Mouse (Mus musculus) midbrain, postnatal 0 days (tissue): ENCODE measurements around the gene Nfia. TPM values are rescaled to one million over a fixed set of nuclear protein-coding genes. Genes with fewer than 3 reads are reported as not detected.
A peak's percentile ranks its signal among the peaks of the same experiment; 100 is the strongest.

Experiments used
- ATAC-seq: fragments of 200-750 bp; cut with Nextera tagmentation; 2 replicates; pipeline ENCODE4 v1.8.0; 2017; ENCODE audit warnings: moderate number of reproducible peaks, mild to moderate bottlenecking, moderate TSS enrichment, moderate library complexity; ENCODE audit not compliant: low FRiP score
- DNase-seq: peaks from one replicate; pipeline ENCODE4 v3.0.0-alpha.2; 2015; ENCODE audit warnings: low spot score
- H3K27ac ChIP-seq: fragments of 300-500 bp; sonication (generic); 2 replicates; pipeline ENCODE4 v1.5.1; 2014; ENCODE audit warnings: low read depth, mild to moderate bottlenecking, low read length, mixed read lengths
- H3K27me3 ChIP-seq: fragments of 300-500 bp; sonication (generic); 2 replicates; pipeline ENCODE4 v1.6.1; 2014; ENCODE audit warnings: low read length, control low read depth, mixed read lengths; ENCODE audit not compliant: insufficient read depth
- H3K36me3 ChIP-seq: fragments of 300-500 bp; sonication (generic); 2 replicates; pipeline ENCODE4 v1.6.1; 2014; ENCODE audit warnings: low read length, control low read depth, mixed read lengths; ENCODE audit not compliant: insufficient read depth
- H3K4me1 ChIP-seq: fragments of 300-500 bp; sonication (generic); 2 replicates; pipeline ENCODE4 v1.6.1; 2014; ENCODE audit warnings: mild to moderate bottlenecking, control low read depth, antibody characterized with exemption, low read length, mixed read lengths; ENCODE audit not compliant: insufficient read depth
- H3K4me2 ChIP-seq: fragments of 300-500 bp; sonication (generic); 2 replicates; pipeline ENCODE4 v1.6.1; 2014; ENCODE audit warnings: low read depth, mild to moderate bottlenecking, low read length, mixed read lengths; ENCODE audit not compliant: poor library complexity, severe bottlenecking
- H3K4me3 ChIP-seq: fragments of 300-500 bp; sonication (generic); 2 replicates; pipeline ENCODE4 v1.5.1; 2014; ENCODE audit warnings: low read depth, mild to moderate bottlenecking, low read length, moderate library complexity
- H3K9ac ChIP-seq: fragments of 300-500 bp; sonication (generic); replicated peaks from 2 replicates; pipeline ENCODE4 v1.6.1; 2014; ENCODE audit warnings: mild to moderate bottlenecking, low read length, moderate library complexity, mixed read lengths; ENCODE audit not compliant: poor library complexity, severe bottlenecking
- H3K9me3 ChIP-seq: fragments of 300-500 bp; sonication (generic); 2 replicates; pipeline ENCODE4 v1.6.1; 2016; ENCODE audit warnings: low read length, control low read depth
- CTCF ChIP-seq: IDR thresholded peaks from 2 replicates; pipeline ENCODE4 v1.5.1; 2016; ENCODE audit warnings: antibody characterized with exemption, mild to moderate bottlenecking
- WGBS: fragments of 180-500 bp; shearing (Covaris S2); extraction: QIAGEN DNeasy Blood & Tissue Kit; methylation state at CpG from one replicate; pipeline ENCODE4 v1.1.7; 2014; 5-methylcytosine and 5-hydroxymethylcytosine counted together
- polyA plus RNA-seq: library from polyadenylated mRNA; unstranded; fragments of >200 nt; fragmentation: Nextera tagmentation; extraction: Ambion mirVana; gene quantifications from 2 replicates; pipeline ENCODE4 v1.2.1, GENCODE M21; 2015
- total RNA-seq: library from RNA; depleted of rRNA; stranded (reverse); fragments of >200 nt; gene quantifications from 2 replicates; pipeline ENCODE4 v1.2.3, GENCODE M21; 2014

Nfia gene
- total and polyA plus RNA-seq, 2 experiments from 2014 or later = 35.7 to 51.7 TPM

DNA sequence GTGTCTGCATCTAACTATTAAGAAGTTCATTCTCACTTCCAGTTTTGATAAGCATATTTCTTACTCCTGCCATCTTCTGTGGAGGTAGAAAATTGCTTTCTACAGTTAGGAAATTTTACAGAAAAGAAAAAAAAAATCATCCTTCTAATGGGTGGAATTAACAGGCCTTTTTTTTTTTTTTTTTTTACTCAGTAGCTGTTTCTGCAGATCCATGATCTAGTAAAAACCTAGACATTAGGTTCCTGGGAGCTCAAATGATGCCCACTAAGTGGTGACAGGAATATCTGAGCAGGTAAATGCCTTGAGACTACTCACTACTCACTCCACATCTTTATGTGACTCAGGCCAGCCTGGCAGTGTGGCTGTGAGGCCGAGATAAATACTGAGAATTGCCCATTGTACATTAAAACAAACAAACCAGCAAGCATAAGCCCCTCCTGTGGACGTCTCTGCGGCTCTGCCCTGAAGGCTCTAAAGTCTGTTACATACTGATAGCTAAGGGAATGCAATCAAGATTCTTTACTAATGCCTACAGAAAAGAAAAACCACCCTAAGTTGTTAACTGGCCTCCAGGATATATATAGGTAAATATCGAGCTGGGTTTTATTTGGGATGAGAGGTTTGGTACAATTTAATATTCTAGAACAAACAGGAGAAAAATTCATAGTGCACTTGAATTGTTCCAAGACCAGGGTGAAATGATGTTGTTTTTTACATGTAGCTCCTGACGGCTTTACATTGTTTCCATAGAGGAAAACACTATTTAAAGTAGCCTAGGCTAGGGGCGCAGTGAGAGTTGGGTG lies 57.7 kb downstream of the Nfia start:
- H3K36me3 ChIP-seq = no peaks in the 10 kb centered on the region
- H3K4me1 ChIP-seq = no peaks in the 10 kb centered on the region
- TF ChIP-seq CTCF = no peak
- H3K9ac ChIP-seq = no peak overlapping the region
- WGBS = 58% methylated on average over 6 of the region's 6 CpGs
- DNase-seq (no peak), ATAC-seq (no peak)
- H3K4me2 ChIP-seq = no peak overlapping the region
- no peaks in the 10 kb centered on the region for H3K9me3 ChIP-seq
- H3K4me3 ChIP-seq = no peak overlapping the region
- H3K27me3 ChIP-seq = no peaks in the 10 kb centered on the region
- no peak overlapping the region for H3K27ac ChIP-seq

DNA sequence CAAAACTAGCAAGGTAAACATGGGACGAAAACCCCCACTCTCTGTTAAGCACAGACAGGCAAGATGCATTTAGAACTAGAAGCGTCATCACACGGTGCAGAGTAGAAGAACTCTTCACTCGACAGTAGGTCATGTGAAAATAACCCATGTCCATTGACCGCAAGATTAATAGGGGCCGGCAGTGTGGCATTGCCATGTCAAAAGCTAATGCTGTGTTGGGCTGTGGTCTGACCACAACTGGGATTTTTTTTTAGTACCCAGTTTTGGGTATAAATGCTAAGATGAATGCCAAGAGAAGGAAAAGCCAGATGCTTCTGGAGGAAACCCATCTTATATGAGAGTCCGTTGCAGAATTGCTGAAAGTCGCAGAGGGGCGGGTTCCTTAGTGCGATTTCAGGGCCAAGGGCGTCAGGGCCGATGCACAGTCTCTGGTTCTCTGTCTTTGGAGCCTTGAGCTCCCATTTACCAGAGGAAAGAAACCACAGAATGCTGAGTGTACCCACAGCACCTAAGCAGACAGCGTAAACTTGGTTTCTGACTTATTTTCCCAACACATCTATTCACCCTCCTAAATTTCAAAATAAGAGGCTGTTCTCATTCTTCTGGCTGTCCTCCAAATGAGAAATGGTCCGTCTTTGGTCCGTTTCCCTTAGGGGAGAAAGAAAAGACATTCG lies 58.5 kb downstream of the Nfia start:
- DNase-seq (no peak), ATAC-seq (no peak)
- H3K4me2 ChIP-seq = no peak overlapping the region
- no peak overlapping the region for H3K9ac ChIP-seq
- 93% methylated on average over 16 of the region's 16 CpGs for WGBS
- H3K36me3 ChIP-seq = no peaks in the 10 kb centered on the region
- H3K4me1 ChIP-seq = no peaks in the 10 kb centered on the region
- H3K27me3 ChIP-seq = no peaks in the 10 kb centered on the region
- no peaks in the 10 kb centered on the region for H3K9me3 ChIP-seq
- TF ChIP-seq CTCF = no peak
- no peak overlapping the region for H3K4me3 ChIP-seq
- H3K27ac ChIP-seq = no peak overlapping the region

DNA sequence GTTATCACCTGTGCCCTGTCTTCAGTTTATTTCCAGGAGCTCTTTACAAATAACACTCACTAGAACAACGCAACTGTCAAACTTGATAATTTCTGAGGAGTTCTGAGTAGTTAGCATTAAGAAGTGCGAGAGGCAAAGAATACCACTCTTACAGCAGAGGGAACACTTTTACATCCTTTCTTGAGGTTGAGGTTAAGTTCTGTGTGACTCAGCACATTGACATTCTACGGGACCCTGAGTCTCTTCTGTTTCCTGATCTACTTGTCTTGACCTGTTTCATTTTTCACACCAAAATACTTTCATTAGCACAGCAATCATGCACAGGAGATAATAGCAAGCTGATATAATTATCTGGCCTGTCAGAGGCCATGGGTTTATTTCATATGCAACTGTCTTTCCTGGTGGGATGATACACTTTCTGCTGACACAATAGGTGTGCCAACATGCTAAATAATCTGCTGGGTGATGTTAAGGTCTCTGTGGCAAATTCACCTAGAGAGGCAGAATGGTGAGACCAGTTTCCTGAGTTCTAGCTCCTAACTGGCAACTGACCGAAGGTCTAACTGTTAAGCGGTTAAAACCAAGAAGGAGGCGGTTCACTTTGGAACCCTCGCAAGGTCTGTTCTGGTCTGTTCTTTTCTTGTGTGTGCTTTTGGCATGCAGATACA lies 59.2 kb downstream of the Nfia start:
- no peaks in the 10 kb centered on the region for H3K4me1 ChIP-seq
- DNase-seq (no peak), ATAC-seq (no peak)
- H3K27me3 ChIP-seq = no peaks in the 10 kb centered on the region; the same call in 1 of the 2 replicates
- 86% methylated on average over 7 of the region's 7 CpGs for WGBS
- H3K36me3 ChIP-seq = no peaks in the 10 kb centered on the region
- H3K27ac ChIP-seq = no peak overlapping the region
- no peaks in the 10 kb centered on the region for H3K9me3 ChIP-seq
- no peak overlapping the region for H3K4me3 ChIP-seq
- no peak overlapping the region for H3K9ac ChIP-seq
- no peak overlapping the region for H3K4me2 ChIP-seq
- TF ChIP-seq CTCF = no peak

DNA sequence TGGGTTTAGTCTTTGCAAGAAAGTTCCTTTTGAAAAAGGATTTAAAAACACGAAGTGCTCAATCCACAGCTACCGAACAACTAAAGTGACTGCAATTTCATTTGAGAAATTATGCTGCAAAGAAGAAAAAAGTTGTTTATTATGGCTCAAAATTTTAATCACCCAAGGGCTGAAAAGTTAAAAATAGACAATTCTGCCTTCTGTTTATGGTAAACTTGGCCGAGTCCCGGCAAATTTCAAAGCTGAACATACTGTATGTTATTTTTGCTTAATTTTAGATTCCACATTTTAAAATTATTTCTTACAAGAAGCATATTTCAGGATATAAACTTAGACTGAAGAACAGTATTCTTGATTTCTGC lies 59.7 kb downstream of the Nfia start:
- TF ChIP-seq CTCF = no peak
- Histone ChIP-seq H3K9ac (no peak overlapping the region), H3K4me3 (no peak overlapping the region), H3K4me2 (no peak overlapping the region), H3K4me1 (no peaks in the 10 kb centered on the region), H3K27ac (no peak overlapping the region), H3K36me3 (no peaks in the 10 kb centered on the region), H3K9me3 (no peaks in the 10 kb centered on the region), H3K27me3 (no peaks in the 10 kb centered on the region; the same call in 1 of the 2 replicates)
- WGBS = 80% methylated on average over 4 of the region's 4 CpGs
- ATAC-seq (no peak), DNase-seq (no peak)

DNA sequence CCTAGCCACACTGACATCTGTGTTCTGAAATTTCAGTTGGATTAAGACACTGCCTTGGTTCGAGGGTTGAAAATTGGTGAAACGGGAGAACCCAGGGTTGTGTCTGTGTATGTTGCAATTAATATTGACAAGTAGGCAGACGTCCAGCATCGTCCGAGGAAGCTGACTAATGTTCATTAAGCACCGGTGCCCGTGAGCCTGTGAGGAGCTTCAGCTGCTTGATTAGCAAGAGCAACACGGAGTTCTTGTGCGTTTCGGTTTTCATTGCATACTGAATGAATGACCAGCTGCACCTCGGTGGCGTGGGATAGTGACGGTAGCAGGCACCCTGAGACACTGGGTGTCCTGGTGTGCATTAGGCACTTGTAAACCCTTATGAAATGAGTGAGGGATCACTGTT lies 64.3 kb downstream of the Nfia start:
- ATAC-seq (no peak), DNase-seq (peak; percentile 43)
- H3K27me3 ChIP-seq = no peaks in the 10 kb centered on the region; the same call in 1 of the 2 replicates
- no peak overlapping the region for H3K4me3 ChIP-seq
- H3K27ac ChIP-seq = no peak overlapping the region
- 46% methylated on average over 13 of the region's 13 CpGs for WGBS
- no peaks in the 10 kb centered on the region for H3K36me3 ChIP-seq
- TF ChIP-seq CTCF = no peak
- no peaks in the 10 kb centered on the region for H3K9me3 ChIP-seq
- H3K4me2 ChIP-seq = no peak overlapping the region
- H3K9ac ChIP-seq = no peak overlapping the region
- 0 out of 2 replicates have a peak, but pooled peaks cover 4% of the 10 kb centered on the region for H3K4me1 ChIP-seq

DNA sequence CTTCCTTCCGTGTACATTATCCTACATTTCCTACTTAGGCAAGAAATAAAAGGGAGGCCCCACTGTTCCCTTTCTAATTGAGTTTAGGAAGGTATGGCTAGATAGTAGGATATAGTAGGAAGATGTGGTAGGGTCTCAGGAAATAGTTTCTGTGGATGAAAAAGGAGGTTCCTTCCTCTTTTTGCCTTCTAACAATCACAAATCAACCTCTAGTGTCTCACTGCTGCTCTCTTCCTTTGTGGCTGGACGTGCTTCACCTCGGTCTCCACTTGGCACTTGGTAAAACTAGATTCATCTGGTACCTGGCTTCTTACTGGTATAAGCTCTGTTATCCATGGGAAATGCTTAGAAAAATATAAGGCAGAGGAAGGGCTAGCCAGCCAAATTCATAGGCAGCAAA lies 65.2 kb downstream of the Nfia start:
- Histone ChIP-seq H3K27ac (no peak overlapping the region), H3K36me3 (no peaks in the 10 kb centered on the region), H3K9ac (no peak overlapping the region), H3K27me3 (no peaks in the 10 kb centered on the region; the same call in 1 of the 2 replicates), H3K4me2 (no peak overlapping the region), H3K4me3 (no peak overlapping the region), H3K4me1 (0 out of 2 replicates have a peak, but pooled peaks cover 4% of the 10 kb centered on the region), H3K9me3 (no peaks in the 10 kb centered on the region)
- WGBS = 95% methylated on average over 3 of the region's 3 CpGs
- ATAC-seq = no peak
- DNase-seq = no peak
- no peak for TF ChIP-seq CTCF
